Mouse (Mus musculus) megakaryocyte-erythroid progenitor cell, adult 5-6 weeks (primary cell): ENCODE results near the gene Grtp1. TPM values are rescaled to one million over a fixed set of nuclear protein-coding genes. Genes with fewer than 3 reads are reported as not detected.
A peak's percentile ranks its signal among the peaks of the same experiment; 100 is the strongest.

ENCODE experiments used
- ATAC-seq: replicated peaks from 2 replicates; pipeline ENCODE4 v1.8.0; 2016; ENCODE audit warnings: mild to moderate bottlenecking, inconsistent platforms; ENCODE audit not compliant: severe bottlenecking, poor library complexity, low FRiP score, low TSS enrichment
- total RNA-seq, 2 experiments: library from RNA; stranded (forward) in 1 of 2; stranded (reverse) in 1 of 2; fragments of 200-1000, 215-1000 nt in 1 of 2; fragments of >200 nt in 1 of 2; fragmentation: Nextera tagmentation in 1 of 2; gene quantifications; 2 replicates each; pipeline ENCODE4 v1.2.3; 2014 to 2017

Gene Grtp1
- total RNA-seq (2014; fragmentation: Nextera tagmentation): 1.7 and 3.4 TPM in 2 replicates
- total RNA-seq (2017): 1.1 TPM in 1 of 2 replicates, not detected in the other

DNA sequence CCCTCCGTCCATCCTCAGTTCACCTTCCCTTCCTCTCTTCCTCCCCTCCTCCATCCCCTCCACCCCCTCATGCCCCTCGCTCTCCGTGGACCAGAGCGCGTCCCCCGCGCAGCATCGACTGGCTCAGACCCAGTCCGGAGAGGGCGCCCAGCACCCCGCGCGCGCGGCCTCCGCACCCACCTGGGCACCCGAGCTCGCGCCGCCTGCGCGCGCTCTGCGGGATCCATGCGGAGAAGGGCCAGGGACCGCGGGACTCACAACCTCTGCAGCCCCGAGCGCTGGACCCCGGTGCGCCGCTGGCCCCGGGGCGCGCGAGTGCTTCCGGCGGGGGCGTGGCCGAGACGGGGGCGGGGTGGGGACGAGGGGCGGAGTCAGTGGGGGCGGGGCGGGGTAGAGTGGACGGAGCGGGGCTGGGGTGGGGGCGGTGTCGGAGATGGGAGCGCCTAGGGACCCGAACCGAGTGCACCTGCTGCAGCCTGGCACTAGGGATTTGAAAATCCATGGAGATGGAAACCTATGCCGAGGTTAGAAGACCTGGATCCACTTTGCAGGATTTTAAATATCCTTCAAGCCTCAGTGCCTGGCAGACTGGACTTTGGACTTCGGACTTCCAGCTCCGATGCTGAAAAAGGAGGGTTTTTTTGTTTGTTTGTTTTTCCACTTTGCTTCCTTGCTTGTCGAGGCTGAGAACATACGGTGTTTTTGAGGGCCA is at the start of gene Grtp1:
Grtp1 (minus strand) TSS at position 320 of the 712 bp plus-strand sequence.
- ATAC-seq: no peak

DNA sequence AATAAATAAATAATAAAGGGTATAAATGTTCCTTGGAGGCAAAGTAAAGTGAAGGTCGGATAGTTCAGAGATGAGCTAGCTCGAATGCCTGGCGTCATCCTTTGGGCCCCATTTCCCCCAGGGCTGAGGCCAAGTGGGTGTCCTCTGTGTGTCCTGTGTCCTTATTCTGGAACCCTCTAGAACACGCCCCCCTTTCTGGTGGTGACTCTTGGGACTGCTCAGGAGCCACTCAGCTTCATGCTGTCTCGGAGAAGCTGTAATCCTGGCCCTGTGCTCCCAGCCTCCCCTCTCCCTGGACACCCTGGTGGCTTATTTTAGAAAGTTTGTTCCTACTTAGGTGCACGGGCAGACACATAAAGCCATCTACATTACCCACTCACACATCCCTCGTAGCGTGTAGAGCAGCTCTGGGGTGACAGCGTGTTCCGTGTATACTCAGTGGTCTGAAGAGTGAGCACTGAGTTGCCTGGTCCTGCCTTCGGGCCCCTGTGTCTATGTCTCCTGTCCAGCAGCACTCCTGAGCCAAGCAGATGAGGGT is 44.0 kb upstream of the Grtp1 start:
- ATAC-seq: no peak

DNA sequence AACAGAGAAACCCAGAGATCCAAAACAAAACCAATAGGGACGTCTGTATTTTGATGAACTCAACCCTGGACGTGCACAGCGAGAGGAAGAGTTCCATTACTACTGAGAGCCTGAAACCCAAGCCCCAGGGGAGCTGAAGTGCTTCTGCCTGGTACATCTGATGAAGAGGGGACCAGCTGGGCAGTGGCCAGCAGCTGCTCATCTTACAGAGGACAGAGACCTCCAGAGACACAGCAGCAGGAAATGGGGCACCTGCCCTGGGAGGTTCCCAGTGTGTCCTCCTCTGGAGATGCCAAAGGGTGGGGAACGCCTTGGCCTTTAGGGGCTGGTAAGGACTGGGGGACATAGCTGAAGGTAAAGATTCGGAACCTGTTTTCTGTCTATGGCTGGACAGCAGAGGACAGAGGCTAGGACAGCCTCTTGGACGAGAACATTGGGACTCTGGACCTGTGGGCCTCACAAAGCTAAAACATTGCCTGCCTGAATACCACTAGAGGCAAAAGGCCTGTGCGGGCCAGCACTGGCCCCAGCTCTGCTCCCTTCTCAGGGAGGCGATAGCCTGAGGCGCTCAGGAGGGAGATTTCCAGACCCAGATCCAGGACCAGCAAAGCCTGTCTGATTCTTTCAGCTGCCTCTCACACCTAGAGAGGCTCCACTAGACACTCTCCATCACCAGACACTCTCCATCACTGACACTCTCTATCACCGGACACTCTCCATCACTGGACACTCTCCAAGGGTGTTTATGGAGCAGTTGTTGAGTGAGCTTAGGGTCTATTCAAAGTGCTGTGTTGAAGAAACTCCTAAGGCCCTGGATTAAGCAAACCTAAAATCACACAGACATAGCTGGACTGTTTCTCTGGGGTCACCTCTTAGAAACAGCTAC is 42.8 kb upstream of the Grtp1 start:
- no peak for ATAC-seq

DNA sequence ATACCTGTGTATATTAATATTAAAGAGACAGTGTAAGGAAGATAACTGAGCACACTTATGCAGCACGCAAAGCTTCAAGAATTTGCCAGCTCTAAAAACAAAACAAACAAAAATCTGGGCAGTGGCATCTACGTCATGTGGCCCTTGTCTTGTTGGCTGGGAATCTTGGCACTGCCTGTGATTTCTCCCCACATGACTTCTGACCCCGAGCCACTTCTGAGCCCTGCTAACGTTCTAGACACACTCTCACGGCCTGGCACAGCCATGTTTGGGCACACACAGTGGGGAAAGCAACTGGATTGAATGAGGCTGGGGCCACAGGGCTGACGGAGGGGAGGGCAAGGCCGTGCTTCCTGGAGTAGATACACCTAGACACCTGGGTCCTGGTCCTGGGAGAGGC is 40.3 kb upstream of the Grtp1 start:
- no peak for ATAC-seq

DNA sequence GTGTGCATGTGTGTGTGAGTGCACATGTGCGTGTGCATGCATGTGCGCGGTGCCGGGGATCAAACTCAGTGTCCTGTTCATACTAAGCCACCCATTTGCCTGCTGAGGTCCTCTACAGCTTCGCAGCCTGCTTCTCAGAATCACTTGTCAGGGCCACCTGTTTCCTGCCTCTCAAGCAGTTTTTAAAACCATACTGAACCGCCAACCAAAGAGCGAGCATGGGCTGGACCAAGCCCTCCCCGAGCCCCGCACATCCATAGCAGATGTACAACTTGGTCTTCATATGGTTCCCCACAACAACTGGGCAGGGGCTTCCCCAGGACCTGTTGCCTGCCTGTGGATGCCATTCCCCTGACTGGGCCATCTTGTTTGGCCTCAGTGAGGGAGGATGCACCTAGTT is 39.6 kb upstream of the Grtp1 start:
- ATAC-seq: no peak

DNA sequence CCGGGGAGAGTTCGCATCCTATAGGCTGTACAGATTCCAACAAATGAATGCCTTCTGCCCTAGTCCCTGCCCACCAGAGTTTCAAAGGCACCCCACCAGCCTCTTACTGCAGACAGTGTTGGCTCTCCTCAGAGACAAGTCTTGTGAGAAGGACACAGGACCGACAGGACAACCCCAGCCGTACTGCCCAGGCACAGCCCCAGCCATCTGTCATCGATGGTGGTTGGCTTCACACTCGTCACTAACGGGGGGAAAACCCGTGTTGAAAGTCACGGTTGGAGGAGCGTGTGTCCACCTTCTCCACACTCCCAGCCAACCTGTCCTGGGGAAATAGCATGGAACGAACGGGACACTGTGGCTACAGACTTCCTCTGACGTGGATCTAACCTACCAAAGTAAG is 34.4 kb upstream of the Grtp1 start:
- no peak for ATAC-seq

DNA sequence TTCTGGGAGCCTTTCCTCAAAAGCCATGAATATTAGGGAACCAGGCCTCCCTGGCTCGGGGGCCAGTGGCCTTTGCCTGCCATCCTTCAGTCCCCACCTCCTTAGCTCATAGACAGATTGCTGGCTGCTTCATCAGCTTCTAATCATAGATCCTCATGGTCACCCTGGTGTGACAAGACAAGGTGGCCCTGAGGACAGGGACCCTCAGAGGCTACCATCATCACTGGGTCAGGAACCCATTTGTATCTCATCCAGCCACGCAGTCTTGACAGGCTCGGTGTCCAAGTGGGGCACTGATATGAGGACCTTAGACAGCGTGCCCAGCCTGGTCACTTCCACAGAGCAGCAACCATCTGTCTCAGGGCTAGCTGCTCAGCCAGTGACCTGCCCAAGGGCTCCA is 30.1 kb upstream of the Grtp1 start:
- ATAC-seq: no peak

DNA sequence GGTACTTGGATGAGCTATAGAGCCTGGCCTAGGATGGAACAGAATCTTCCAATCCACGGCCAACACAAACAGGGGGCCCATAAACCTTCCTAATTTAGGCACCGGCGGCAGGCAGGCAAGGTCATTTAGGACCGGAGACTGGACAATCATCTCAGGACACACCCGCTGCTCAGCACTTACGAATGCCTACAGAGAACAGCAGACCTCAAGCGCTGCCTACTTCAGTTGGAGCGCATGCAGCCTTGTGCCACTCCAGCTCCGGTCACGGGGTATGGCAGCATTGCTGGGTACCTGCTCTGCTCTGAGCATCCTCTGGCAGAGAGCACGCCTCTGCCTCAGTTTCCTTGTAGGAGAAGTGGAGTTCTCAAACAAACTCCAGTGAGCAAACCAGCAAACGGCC is 29.4 kb upstream of the Grtp1 start:
- ATAC-seq: no peak

DNA sequence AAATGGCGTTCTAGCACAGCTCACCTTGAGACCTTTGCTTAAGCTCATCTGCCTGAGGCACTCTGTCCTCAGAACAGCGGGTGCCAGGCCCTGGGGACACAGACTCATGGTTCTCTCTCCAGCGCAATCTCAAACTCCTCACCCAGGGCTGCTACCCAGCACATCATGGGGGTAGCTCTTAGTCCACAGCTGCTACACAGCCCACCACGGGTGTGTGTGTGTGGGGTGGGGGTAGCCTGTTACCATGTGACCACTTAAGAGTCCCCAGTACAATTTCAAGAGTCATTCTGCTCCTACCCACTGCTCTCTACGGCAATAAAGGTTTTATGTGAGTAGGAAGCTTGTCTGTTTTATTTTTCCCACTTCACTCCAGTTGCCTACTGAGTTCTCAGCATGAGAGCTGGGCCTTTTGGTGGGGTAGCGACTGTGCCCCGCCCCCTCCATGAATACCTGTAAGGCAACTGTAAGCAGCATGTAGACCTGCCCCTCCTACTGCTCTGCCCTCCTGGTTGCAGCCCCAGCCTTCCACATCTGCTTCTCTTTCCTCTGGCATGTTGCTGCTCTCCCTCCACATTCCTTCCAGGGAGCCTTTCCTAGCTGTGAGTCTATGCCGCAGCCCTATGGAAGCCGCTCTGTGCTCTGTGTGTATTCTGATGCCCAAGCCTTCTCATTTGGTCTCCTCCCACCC is 28.6 kb upstream of the Grtp1 start:
- ATAC-seq: no peak

DNA sequence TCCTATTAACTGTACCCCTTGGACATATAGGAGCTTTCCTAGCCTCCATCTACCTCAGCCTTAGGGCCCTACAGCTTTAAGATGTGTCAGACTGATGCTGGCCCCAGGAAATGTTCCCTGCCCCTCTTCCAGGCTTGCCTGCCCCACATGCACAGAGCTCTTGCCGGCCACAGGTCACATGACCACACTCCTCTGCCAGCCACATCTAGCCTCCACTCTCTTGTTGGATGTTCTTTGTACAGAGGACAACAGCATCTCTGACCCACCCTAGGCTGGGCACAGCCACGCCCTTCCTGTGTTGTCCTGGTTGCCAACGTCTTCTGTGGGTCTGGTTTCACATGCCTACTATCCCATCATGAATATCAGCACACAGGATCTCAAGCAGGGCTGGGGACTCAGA is 26.8 kb upstream of the Grtp1 start:
- ATAC-seq: peak; percentile 26; the same call in 1 of the 2 replicates

DNA sequence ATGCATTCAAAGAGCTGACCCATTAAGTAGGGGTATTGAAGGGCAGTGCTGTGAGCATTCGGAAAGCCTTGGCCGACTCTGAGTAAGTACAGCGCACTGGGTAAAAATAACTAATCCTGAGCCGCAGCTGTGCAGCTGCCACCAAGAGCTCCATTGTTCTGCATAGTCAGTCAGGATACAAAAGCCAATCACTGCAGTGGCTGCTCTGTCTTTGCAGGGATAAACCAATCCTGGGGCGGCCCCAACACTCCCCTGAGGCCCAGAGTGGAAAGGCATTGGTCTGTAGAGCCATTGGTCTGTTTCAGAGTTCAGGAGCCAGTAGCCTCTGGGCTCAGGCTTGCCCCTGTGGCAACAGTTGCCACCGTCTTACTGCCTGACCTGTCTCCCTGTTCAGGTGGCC is 25.9 kb upstream of the Grtp1 start:
- no peak for ATAC-seq

DNA sequence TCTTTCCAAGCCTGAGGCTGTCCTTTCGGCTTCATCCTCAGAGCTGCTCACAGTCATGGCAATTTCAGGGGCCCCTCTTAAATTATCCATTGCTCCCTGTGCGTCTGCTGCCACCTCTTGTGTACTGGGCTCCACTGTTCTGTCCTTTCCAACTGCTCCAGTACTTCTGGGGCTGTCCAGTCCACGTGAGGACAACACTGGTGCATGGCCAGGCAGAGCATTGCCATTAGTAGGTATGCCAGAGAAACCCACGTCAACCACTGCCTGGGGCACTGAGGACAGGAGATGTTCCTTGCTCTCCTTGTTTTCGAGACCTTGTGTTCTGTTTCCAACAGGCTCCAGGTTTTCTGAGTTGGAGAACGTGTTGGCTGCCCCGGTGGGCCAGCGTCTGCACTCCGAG is 24.0 kb upstream of the Grtp1 start:
- ATAC-seq: no peak

DNA sequence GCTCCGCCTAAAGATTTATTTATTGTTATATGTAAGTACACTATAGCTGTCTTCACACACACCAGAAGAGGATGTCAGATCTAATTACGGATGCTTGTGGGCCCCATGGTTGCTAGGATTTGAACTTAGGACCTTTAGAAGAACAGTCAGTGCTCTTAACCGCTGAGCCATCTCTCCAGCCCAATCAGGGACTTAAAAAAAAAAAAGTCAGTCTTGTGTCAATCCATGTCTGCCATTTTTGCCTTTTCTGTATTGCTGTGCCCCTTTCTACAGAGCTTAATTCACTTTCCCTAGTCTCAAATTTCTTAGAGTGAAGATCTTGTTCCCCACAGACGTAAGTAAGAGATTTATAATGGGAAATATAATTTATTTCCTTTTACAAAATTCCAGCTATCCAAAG is 18.0 kb upstream of the Grtp1 start:
- no peak for ATAC-seq

DNA sequence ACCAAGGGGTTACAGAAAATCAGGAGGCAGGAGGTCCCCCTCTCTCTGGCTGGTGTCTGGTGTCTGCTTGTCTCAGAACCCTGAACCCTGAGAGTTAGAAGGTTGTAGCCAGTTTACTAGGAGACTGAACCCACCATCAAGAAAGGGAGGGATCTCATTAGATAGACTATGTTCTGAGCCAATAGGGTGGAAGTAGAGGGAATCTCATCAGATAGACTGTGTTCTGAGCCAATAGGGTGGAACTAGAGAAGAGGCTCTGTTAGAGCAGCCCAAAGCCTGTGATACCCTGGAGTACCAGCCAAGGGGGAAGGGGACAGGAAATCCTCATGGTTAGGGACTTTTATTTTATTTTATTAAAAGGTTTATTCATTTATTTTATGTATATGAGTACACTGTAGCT is 17.6 kb upstream of the Grtp1 start:
- ATAC-seq: 0 out of 2 replicates have a peak, but pooled peaks have one; percentile 25

DNA sequence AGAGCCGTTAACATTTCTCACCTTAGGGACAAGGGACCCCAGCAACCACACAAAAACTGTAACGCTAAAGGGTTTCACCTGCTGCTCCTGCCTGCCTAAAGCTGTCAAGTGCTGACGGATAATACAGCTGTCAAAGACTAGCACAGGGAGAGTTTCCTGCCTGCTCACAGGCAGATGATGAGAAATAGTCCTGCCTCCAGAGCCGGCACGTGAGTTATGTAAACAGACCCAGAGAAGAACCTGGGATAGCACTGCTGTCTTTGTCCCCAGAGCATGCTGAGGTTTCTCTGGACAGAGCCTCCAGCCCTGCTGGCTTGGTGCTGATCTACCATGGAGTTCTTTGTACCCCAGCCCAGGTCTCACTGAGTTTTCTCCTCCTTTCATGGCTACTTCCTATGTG is 16.7 kb upstream of the Grtp1 start:
- no peak for ATAC-seq

DNA sequence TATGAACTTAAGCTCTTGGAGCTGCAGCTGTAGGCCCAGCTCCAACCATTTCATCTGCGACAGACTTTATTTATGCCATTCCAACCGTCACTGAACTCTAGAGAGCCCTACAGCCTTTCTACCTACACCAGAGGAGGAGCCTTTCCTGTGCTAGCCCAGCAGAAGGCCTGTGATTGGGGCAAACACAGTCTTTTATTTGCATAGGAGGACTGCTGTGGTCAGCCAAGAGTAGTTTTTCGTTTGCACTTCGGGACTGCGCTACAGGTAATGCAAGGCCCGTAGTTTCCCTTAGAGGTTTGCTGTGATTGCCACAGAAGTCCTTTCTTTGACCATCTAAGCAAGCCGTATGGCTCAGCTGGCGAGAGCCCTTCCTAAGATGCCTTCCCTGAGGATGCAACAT is 16.0 kb upstream of the Grtp1 start:
- no peak for ATAC-seq

DNA sequence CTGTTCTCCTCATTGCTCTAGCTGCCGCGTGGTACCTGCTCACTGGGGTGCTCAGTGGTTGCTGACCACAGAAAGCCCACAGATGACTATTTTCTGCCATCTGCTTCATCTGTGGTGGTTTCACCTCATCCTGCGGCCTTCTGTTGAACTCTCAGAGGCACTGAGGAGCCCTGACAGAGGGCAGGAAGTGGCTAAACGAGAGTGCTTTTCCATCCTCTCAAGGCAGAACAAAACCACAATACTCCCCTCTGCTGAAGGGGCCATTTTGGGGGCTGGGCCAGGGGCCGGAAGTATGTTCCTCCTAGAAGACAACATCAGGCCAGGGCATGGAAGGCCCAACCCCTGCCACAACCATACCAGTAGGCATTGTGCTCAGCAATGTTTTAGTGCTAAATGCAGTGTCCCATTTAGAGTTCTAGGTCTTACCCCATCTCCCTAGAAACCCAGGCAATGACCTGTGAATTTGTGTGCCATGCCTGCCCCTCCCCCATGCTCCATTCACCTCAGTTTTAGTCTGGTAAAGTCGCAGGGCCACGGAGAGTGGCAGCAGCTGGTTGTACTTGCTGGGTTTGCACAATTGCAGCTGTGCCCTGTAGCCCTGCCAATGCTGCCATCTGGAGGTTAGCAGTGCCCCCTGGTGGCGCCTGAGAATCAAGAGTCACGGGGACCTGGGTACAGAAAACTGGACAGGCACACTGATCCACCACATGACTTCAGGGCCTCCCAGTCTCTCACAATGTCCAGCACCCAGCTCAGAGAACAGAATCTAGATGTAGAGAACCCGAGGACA is 13.3 kb upstream of the Grtp1 start:
- peak; percentile 90 for ATAC-seq

DNA sequence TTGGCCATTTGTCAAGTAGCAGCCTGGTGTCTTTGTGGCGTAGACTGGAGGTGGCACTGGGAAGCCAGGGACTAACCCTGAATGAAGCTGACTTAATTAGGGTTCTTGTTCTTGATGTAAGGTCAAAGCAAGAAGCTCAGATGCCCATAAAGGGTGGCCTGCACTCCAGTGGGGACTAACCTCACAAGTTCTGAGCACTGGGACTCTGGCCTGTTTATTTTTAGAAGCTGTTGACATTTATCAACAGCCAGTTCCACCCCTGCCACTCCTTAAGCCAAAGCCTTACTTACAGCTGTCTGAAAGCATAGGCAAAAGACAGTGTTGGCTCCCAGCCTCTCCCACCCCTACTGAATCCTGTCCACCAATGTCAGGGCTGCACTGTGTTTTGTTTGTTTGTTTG is 9.3 kb upstream of the Grtp1 start:
- ATAC-seq: no peak

DNA sequence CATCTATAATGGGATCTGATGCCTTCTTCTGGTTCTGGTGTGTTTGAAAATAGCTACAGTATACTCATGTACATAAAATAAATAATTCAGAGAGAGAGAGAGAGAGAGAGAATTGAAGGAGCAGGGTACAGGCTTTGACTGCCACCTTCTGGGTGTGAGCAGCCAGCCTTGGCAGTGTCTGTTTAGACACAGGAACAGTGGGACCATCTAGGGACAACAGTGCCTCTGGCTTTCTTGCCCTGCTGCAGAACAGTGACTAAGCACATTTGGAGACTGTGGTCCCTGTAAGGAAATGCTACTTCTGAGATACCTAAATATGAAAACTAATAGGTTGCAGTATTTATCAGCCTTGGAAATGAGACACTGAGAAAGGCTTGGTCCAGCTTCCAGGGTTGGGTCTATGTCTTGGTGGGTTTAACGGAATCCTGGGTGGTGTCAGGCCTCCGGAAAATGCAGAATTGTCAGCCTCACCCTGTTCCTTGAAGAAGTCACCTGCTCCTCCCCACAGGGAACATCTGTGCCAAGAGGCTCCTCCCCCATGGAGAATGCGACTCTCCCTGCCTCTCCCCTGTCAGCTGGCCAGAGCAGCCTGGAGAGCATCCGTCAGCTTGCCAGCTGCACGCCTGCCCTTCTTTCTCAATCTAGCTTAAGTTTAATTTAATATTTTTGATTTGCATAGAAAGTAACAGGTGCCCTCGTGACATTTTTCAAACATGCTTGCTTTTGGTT is 8.4 kb upstream of the Grtp1 start:
- peak; percentile 63 for ATAC-seq
